Mouse (Mus musculus): ENCODE data around the gene Ttc24.

DNA sequence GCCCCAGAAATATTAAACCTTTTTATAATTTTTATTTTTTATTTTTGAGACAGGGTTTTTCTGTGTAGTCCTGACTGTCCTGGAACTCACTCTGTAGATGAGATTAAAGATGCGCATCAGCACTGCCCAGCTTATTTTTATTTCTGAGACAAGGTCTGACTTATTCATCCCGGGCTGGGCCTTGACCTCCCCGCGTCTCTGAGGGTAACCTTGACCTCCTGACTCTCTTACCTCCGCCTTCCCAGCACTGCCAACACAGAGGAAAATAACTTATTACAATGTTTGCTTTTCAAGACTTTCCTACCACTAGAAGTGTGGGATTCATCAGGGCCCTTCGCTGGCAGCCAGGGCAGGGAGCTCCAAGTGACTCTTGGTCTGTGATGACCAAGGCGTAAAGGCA is 48.1 kb upstream of the Ttc24 start:
- no peak for TF ChIP-seq CTCF (IDR thresholded peaks at IDR 0.05; ENCODE audit: borderline replicate concordance, insufficient read depth, low read length)
- no peak for TF ChIP-seq POLR2A (IDR thresholded peaks at IDR 0.05; ENCODE audit: low read depth, low read length)

Measured in embryonic fibroblast, embryonic 13.5 days (primary cell).